Mouse (Mus musculus): ENCODE results near the gene Rpl36.

The Rpl36 gene

DNA sequence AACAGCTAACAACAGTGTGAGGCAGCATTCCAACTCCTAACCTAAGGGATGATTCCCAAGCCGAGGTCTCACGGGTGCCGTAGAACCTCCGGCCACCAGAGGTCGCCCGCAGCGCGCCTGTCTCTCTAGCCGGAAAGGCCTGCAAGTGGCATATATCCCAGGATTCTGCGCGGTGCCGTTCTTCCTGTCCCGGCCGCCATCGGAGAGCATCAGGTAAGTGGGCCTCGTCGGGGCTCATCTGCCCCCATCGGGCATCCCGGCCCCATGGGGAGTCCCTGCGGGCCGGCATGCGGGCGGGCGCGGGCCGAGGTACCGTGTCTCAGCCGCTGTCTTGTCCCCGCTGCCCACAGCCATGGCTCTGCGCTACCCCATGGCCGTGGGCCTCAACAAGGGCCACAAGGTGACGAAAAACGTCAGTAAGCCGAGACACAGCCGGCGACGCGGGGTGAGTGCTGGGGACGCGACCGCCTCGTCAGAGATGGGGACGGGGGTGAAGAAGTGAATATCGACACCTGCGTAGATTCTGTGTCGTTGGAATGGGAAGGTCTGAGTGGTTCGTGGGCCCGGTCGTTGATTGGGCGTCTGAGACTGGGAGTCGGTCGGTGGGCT lies at the start of gene Rpl36:
TSS of gene Rpl36 (plus strand) at position 181 of the 609 bp plus-strand sequence.
- peak; percentile 96 for DNase-seq

DNA sequence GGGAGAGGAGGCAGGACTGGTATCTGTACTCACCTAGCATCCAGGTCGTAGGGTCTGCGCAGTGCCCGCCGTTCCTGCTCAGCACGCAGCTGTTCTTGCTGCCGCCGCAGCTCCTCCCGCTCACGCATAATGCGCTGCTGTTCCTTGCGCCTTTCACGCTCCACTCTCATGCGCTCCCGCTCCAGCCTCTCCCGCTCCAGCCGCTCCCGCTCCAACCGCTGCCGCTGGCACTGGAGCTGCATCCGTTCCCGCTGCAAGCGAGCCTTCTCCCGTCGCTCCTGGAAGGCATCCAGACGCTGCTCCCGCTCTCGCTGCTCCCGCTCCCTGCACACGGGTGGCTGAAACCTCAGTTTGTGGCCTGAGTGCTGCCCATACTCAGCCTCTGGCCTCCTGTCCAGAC lies 46.9 kb upstream of the Rpl36 start:
- DNase-seq: no peak

DNA sequence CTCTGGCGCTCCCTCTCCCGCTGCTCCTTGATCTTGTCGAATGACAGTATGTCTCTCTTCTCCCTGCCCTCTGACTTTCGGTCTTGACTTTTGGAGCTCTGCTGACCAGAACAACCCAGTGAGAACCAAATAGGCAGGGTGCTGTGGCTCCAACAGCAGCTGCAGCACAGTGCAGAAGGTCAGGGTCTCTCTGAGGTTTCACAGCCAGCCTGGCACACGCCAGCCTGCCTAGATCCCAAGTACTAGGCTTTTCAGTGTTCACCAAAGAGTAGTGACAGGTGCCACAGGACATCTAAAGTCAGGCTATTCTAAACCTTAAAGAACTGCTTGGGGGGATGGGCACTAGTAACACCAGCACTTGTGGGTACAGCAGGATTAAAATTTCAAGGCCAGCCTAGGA lies 46.3 kb upstream of the Rpl36 start:
- no peak for DNase-seq

DNA sequence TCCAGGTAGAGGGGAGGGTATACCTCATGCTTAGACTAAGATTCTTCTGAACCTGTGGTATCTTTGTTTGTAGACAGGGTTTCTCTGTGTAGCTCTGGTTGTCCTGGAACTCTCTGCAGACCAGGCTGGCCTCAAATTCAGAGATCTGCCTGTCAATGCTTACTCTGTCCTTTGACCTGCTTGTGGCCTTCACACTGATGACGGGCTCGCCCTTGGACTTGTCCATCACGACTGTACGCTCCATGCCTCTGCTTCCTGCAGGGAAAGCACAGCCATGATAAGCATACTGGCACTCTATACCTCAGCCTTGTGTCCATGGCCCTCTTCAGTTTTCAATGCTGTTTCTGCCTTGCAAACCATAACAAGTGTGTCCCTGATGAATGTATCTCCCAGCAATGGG lies 45.8 kb upstream of the Rpl36 start:
- DNase-seq: no peak

DNA sequence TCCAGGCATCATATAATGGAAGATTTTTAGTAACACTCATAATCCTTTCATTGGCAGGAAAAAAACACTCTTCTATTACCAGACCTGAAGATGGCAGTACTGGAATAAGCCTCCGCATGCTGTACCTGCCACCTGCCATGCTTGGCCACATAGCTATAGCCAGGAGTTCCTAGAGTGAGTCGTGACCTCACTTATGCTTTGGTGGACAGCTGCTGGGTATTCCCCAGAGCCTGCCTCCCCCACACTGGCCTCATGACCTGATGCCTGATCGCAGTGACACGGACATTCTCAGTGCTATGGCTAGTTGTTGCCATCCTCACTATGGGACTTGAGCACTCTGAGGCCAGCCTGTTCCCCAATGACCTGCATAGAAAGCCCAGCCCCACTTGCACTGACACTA lies 42.9 kb upstream of the Rpl36 start:
- DNase-seq: no peak

DNA sequence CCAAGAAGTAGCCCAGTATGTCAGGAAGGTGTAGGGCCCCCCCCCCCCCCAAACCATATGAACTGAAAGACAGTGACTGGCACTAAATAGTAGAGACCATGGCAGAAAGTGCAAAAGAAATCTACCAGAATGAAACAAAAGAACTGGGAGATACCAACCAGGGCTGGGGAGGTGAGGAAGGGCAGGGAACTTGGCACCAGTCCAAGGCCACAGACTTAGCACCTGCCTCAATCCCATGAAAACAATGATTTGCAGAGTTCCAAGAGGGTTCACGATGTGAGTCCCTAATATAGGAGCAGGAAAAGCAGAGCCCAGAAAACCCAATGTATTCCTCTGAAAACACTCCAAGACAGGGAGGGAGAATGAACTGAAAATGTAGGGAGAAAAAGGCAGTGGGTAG lies 41.1 kb upstream of the Rpl36 start:
- DNase-seq: peak; percentile 55

DNA sequence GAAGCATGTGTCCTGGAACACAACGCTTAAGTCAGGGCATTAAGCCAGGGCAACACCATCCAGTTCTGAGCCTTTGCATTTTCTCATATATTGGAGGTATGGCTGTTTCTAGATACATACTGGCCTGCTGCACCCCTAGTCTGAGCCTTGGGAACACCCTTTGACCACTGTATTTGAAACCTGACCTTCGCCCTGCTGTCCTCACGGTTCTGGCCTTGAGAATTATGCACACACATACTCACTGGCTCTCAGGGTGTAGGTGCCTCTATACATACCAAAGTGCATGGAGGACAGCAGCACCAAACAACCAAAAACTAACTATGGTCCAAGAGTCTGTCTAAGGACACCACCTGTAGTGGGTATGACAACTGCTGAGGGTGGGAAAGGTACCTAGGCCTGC lies 40.3 kb upstream of the Rpl36 start:
- no peak for DNase-seq

DNA sequence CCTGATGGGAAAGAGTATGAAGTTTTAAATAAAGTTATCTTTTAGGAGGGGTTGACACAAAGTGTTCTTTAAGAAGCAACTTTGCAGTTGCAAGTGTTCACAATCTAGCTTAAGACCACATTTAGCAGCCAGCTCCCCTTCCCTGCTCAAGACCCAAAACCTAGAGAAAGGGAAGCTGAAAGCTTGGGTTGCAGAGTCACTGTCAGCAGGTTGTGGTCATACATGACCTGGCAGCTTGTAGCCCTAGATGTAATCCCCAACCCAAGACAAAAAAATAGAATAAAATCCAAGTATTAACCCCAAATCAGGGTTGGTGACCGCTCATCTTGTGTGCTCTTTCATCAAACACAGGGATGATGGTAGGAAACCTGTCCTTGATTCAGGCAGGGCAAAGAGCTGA lies 30.1 kb upstream of the Rpl36 start:
- no peak for DNase-seq

DNA sequence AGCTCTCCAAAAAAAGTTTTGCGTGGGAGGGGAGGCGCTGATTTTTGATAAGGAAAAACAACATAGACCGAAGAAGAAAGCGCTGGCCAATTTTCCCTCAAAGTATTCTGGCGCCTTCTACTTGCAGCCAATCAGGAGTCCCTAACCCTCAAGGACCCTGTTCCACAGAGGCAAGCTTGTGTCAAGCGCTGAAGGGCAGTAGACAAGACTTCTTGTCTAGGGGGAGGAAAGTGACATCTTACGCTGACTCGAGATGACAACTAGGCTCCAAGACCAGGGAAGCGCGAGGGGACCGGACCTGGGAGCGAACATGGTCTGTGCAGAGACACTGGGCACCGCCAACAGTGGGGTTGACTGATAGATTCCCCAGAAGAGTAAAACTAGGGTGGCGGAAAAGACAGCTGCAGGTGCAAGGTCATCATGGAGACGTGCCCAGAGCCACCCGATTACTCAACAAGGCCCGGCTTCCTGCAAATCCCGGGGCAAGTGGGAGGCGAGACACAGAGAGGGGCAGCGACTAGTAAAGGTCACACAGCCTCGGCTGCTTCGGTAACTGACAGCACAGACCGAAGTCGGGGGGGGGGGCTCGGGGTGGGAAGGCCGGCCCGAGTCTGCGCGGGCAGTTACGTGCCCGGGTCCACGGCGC lies 29.5 kb upstream of the Rpl36 start:
- DNase-seq: no peak

DNA sequence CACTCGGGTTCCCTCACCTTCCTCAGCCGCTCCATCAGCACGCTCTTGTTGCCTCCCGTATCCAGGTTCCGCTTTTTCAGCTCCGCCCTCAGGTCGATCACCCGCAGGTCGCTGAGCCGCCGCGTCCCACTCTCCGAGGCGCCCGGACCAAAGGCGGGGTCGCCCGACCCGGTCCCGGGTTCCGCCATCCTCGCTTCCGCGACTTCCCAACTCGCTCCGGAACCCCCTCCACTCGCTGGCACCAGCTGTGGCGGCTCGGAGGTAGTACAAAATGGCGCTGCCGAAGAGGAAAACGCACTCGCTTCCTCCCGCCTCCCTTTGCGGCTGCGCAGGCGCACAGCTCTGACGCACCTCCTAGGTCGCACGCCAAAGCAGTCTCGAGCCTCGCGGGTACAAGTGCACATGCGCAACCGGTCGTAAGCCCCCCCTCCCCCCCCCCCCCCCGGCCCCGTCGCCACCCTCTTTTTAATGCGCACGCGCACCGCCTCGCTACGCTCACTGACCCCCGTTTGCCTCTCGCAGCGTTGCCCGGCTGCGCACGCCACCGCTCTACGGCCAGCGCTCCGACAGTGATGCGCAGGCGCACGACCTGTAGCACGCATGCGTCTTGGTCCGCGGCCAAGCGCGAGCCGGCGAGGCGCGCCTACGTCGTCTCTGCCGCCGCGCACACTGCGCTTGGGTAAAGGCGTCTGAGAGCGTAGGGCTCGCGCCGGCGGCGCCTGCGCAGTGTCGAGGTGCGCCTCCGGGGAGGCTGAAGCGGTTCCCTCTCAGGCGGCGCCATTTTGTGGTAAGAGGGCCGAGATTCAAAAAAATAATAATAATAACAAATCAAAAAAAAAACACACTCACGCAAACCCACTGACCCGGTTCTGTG lies 28.7 kb upstream of the Rpl36 start, which contains the start of the genes Safb2 and Safb:
TSS of gene Safb2 (minus strand) at position 329 of the 874 bp plus-strand sequence.
TSS of gene Safb (plus strand) at position 569 of the 874 bp plus-strand sequence.
- peak; percentile 99 for DNase-seq

DNA sequence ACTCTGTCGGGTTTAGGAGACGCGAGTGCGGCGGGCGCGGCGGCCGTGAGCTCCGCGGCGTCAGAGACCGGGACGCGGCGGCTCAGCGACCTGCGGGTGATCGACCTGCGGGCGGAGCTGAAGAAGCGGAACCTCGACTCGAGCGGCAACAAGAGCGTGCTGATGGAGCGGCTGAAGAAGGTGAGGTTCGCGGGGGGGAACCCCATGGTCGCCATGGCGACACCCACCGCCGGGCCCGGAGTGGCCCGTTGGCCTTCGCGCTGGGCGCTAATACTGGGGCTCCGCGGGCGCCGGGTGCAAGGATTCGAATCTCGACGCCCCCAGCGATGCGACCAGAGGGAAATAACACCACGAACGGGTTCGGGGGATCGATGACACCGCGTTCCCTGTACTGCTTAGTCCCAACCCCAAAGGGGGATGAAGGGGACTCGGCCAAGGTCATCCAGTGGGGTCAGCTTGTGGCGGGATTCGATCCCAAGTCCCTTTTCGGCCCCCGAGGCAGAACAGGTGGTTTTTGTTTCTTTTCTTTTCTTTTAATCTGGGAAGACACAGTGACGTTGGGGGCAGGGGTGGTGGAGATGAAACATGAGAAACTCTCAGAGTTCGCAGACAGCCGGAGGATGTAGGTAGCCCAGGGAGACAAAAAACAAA lies 27.9 kb upstream of the Rpl36 start:
- no peak for DNase-seq

DNA sequence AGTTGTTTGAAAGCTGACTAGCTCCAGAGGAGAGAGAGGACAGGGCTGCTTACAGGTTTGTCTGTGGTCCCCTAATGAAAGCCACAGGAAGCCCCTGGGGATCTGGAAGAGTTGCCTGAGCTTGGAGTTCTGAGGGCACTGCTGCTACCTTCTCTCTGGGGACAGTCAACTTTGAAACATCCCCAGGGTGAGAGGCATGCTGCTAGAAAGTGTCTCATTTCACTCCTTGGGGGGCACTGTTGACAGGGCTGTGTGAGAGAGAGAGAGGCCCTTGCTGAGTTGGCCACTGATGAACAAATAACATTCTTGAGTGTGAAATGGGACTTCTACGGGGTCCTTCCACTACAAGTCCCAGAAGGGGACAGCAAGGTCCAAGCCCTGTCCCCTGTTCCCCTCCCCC lies 25.4 kb upstream of the Rpl36 start:
- DNase-seq: no peak

DNA sequence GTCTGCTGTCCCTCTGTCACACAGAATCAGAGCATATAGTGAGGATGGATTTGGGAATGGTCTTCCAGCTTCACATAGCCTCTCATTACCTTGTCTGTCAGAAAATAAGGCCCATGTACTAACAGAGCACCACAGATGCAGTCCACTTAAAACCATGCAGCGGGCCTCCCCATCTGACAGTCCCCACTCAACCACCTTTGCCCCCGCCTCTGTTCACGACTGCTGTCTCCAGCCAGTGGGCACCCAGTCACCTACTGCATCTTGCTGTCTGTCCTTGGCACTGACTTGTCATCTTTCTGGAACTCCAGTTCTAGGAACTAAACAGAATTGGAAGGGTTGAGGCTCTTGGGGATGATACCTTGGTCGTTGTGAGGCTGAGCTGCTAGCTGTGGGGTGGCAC lies 24.3 kb upstream of the Rpl36 start:
- no peak for DNase-seq

DNA sequence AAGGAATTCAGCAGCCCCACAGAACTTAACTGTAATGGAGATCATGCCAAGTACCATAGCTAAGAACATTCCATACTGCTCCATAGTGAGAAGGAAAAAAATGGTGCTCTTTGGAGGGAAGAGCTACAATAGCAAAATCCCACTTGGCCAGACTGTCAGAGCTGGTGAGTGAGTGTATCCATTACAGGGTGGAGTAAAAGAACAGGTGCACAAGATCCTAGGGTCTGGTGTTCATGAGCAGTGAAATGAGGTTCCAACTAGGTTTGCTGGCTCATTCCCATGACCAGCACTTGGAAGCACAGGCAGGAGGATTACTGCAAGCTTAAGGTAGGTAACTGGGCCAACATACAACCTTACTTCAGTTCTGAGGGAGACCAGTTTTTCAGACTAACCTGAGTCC lies 20.7 kb upstream of the Rpl36 start:
- no peak for DNase-seq

DNA sequence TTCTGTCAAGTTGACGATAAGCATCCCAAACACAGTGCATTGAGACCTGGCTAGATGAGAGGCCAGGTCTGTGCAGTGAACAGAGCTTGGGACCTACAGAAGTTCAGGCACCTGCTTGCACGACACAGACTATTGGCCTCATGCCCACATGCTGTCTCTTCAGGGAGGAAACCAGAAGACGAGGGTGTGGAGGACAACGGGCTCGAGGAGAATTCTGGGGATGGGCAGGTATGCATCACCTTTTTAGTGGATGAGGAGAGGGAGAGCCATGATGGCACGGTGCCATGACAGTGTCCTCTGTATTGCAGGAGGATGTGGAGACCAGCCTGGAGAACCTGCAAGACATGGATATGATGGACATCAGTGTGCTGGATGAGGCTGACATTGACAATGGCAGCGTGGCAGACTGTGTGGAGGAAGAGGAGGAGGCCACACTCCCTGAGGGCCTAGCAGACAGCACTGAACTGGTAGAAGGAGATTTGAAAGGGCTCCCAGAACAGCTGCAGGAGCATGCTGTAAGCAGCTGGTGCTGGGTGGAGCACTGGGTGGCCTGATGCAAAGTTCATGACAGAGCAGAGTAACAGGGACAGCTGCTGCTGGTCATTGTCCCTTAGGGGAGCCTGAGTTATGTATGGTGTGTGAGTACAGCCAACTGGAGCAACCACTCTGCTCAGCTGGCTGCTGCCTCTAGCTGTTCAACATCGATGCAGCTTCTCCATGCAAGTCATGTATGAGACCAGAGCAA lies 19.5 kb upstream of the Rpl36 start:
- DNase-seq: peak; percentile 16

DNA sequence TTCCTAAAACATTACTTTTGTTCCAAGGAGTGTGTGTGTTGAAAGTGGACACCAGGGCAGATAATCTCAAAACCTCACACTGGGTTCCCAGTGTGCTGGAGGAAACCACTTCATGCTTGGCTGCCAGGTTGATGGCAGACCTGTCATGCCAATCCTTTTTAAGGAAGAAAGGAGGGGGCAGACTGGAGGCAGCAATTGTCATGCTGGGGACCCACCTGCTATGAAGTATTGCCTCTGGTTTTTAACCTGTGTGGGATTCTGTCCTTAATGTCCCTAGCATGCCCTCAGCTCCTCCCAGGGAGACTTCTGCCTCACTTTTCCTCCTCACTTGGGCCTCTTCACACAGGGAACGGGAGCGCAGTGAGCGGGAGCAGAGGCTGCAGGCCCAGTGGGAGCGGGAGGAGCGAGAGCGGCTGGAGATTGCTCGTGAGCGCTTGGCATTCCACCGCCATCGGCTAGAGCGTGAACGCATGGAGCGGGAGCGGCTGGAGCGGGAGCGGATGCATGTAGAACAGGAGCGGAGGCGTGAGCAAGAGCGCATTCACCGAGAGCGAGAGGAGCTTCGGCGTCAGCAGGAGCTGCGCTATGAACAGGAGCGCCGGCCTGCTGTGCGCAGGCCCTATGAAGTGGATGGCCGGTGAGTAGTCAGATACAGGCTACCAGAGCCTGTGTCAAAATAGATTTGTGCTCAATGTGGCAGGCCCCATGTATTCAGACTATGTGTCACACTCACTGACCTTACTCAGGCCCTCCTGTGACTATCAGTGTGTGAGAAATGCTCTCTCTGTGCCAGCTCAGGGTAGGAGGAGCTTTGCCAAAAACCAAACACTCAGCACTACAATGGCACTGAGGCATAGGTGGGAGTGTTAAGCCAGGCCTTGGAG lies 9.8 kb upstream of the Rpl36 start:
- no peak for DNase-seq

DNA sequence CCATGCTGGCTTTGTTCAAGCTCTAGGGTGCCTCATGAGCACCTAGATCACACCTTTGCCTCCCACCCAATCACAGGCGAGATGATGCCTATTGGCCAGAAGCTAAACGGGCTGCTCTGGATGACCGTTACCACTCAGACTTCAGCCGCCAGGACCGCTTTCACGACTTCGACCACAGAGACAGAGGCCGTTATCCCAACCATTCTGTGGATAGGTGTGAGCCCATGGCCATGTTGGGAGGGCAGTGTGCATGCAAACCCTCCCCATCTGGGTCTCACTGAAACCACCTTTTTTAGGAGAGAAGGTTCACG lies 9.2 kb upstream of the Rpl36 start:
- DNase-seq: no peak

DNA sequence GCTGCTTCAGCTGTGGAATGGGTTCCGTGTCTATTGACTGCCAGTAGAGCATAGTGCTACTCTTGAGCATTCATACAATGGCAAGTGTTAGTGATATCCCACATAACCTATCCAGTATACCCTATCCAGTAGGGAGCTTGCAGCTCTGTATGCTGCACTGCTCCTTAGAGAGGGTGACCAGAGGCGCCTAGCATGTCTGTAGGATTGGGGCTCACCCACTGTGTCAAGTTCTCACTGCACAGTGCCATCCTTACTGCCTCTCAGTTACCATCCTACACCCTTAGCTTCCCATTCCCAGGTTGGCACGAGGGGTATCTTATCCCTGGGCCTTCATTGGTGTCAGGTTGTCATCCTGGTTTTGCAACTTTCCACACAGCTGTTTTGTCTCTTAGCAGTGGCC lies 8.8 kb upstream of the Rpl36 start:
- no peak for DNase-seq

DNA sequence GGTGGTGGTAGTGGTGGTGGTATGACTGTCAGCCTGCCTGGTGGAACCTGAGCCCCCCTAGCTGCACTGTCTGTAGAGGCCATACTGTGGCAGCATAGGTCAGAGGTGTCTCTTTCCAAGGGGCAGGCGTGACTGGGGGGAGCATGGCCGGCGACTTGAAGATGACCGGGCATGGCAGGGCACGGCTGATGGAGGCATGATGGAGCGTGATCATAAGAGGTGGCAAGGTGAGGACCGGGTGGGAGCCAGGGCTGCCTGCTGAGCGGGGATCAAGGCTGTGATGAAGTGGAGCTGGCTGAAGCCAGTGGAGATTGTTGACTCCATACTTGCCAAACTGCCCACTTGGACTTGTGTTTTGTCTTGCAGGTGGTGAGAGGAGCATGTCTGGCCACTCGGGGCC lies 7.8 kb upstream of the Rpl36 start:
- DNase-seq: no peak

DNA sequence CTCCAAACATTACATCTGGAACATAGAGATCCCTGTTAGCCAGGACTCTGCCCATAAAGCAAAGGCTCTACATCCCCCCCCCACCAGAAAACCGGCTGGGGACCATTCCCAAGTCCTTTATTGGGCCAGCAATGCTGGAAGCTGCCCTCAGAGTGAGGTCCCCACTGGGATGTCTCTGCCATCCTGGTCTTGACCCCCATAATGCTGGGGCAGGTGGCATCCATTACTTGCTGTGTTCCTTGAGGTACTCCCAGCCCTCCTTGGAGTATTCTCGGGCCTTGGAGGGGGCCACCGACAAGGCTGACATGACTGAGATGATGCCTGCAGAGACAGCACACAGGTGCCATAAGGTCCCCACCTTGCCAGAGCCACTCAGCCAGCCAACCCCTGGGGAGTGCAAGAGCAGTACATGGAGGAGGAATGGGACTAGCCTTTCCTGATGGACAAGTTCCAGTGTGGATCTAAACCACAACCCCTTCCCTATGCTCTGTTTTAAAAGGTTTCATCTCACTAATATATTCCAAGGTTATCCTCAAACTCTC lies 5.6 kb upstream of the Rpl36 start:
- DNase-seq: no peak

DNA sequence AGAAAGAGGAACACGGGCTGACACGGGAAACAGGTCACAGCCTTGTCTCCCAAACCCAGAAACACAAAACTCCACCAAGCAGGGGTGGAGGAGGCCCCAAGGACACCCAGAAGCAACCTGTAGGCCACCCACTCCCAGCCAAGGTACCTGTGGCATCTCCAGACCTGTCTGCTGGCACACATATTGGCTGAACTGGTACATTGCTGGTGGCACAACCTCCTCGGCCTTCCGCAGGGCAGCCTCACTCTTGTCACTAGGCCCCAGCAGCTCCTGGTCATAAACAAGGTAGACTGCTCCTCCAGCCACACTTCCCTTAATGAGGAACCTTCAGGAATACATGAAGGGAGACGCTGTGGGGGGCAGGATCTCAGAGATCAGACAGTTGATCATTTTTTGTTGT lies 4.5 kb upstream of the Rpl36 start:
- DNase-seq: no peak
